Comparison of ENCODE assay signal across 29 mouse cellular contexts in the genomic region with DNA sequence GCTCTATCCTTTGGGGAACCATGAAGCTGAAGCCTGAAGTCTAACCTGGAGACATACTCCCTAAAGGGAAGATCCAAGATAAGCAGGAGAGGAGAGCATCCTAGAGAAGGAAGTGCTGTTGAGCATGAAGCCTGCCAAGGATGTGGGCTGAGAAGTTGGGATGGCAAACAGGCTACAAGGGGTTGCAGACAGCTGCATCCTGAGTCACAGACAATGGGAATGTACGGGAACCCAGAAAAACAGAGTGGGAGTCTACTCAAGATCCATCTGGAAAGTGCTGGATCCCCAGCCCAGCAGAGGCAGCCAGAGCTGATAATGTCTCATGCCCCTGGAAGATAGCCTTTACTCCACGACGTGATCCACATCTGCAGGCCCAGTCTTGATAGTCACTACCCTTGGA. TPM values are rescaled to one million over a fixed set of nuclear protein-coding genes. Genes with fewer than 3 reads are reported as not detected.
"Had no signal": no experiment of that assay in that cellular context is flagged by ENCODE, and none has a peak within 500 bp of the region (broad histone marks: within the 10 kb centered on the region; RNA-seq: fewer than 3 reads in every experiment).

No protein-coding gene starts in this region.

- H3K27ac ChIP-seq: intestine, embryonic 15.5 days; kidney, embryonic 15.5 days; limb, embryonic 13.5 days; liver, embryonic 12.5 days; liver, embryonic 15.5 days; lung, embryonic 15.5 days; midbrain, embryonic 10.5 days; midbrain, embryonic 13.5 days; neural tube, embryonic 13.5 days had no signal

- ATAC-seq: intestine, embryonic 15.5 days; liver, embryonic 12.5 days; midbrain, embryonic 13.5 days; midbrain, embryonic 16.5 days had no signal

- H3K4me3 ChIP-seq: intestine, embryonic 15.5 days; kidney, embryonic 15.5 days; limb, embryonic 13.5 days; liver, embryonic 12.5 days; liver, embryonic 15.5 days; lung, embryonic 15.5 days; megakaryocyte, embryonic 14.5 days; midbrain, embryonic 10.5 days; midbrain, embryonic 13.5 days; myocyte; neural tube, embryonic 13.5 days had no signal

- H3K4me1 ChIP-seq: intestine, embryonic 15.5 days; kidney, embryonic 15.5 days; limb, embryonic 13.5 days; lung, embryonic 15.5 days; megakaryocyte, embryonic 14.5 days; midbrain, embryonic 10.5 days; midbrain, embryonic 13.5 days; neural tube, embryonic 13.5 days had no signal

- DNase-seq: kidney, adult 11 months; kidney, adult 8-10 months; kidney, postnatal 10 days; kidney, postnatal 36 days; liver; lung, adult 18-20 months; lung, postnatal 10 days; lung, postnatal 36 days; right cerebral cortex, postnatal 25 days; thymus, adult 18-20 months; thymus, postnatal 36 days had no signal

RNA-seq across cellular contexts. Expression of gene Aqp12, which starts 25.1 kb away (rescaled TPM):
- total RNA-seq: layer of hippocampus, adult 8-10 months; layer of hippocampus, postnatal 36 days; left cerebral cortex, postnatal 36 days; monocyte, adult 5-6 weeks; neutrophil, adult 5-6 weeks had no signal
- polyA plus RNA-seq: kidney, embryonic 15.5 days; limb, embryonic 13.5 days; liver, embryonic 12.5 days; liver, embryonic 15.5 days; lung, embryonic 15.5 days; midbrain, embryonic 10.5 days; midbrain, embryonic 13.5 days; midbrain, embryonic 16.5 days; myocyte; neural tube, embryonic 13.5 days; urinary bladder, adult 2 months had no signal
